Mouse (Mus musculus): ENCODE results near the gene Dld.

The Dld gene

DNA sequence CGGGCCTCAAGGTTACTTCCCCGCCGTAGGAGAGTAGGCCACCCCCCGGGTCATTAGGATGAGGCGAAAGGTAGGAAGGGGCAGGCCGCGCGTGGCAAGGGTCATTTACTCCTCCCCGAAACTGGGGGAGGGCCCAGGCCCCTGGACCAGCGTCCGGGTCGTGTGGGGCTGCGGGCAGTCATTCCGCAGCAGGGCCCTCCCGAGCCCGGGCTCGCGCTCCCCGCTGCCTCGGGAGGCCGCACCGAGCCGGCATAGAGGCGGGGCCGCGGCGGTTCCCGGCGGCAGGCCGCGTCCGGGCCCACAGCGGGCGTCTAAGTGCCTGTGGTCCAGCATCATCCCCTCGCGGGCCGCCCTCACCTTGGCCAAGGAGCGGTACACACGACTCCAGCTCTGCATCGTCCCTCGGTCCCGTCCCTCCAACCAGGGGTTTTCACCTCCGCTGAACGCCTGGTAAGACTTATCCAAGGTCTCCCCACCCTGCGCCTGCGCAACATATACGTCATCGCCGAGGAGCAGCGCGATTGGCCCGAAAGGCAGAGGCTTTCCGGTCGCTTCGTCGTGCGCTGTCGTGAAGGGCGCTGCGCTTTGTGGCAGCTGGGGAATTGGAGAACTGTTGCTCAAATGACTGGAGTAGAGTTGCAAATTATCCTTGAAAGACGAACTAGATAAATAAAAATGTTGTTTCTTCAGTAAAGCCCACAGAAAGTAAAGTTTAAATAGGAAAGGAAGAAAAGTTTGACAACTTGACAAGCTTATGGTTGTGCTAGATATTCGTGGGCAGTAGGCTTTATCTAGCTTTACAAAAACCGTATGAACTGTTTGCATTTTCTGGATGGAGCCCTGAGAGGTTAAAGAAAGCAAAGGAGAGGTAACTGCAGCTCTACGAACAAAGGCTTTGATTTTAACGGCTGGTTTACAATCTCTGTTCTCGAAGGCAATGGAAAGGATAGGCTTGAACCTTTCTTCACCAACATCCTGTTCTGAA is at the start of gene Dld:
Gene Dld (minus strand): TSS at position 510 of the 985 bp plus-strand sequence.
- DNase-seq (ENCODE audit: low spot score), result peak; percentile 98

DNA sequence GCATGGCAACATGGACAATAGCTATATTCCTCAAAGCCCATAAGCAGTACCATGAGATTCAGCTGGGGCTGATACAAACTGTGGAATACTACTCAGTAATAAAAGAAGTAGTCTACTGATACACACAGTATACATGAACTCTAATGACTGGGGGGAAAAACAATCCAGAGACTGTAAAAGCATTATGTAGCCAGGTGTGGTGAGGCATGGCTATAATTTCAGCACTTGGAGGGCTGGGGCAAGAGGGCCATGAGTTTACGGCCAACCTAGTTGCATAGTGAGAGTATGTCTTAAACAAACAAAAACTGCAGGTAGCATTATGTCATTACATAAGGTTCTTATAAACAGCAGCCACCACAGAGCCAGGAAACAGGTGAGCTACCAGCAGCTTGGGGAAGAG is 49.6 kb upstream of the Dld start:
- no peak for DNase-seq (ENCODE audit: low spot score)

DNA sequence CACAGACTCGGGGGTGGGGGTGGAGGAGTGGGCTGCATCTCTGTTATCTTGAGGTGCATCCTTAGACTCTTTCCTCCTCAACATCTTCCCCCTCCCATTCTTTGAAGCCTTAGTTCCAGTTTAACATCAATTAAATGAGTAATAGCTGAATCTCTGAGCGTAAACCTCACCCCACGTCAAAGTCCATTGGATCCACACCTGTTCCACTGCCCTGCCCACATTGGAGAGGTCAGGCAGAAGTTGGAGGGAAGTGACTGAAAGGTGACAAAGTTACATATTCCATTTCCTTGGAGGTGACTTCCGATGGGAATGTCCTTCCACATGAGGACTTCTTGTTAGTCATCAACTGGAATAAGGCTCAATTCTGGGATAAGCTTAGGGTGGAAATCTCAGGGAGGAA is 46.5 kb upstream of the Dld start:
- no peak for DNase-seq (ENCODE audit: low spot score)

DNA sequence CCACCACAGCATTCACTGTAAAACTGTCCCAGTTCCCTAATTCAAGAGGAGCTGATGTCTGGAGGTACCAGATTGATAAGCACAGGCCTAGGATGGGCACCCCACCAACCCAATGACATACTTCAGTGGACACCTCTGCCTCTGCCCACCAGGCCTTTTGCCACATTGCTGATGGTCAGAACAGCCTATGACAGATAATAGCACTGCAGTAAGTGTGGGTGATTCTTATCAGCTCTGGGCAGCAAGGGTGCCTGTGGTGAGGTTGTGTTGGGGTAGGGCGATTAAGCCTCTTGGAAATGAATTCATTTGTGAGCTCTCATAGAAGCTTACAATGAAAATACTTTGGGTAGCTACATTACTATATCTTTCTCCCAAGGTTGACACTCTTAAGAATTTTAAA is 44.6 kb upstream of the Dld start:
- DNase-seq (ENCODE audit: low spot score), result no peak

DNA sequence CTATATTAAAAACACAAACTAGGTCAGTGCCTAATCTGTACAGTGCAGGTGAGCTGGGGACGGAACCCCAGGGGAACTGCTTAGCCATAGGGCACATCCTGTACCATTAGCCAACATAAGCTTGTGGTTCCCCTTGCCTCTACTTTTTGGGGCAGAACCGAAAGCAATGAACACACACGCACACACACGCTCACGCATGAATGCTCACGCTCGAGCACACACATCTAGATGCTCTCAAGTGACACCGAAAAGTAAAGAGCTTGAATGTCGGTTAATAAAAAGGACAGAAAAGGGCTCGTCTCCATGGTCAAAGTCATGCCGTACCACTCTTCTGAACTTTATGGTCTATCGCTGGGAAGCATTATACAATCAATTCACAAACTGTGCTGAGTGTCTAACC is 40.4 kb upstream of the Dld start:
- no peak for DNase-seq (ENCODE audit: low spot score)

DNA sequence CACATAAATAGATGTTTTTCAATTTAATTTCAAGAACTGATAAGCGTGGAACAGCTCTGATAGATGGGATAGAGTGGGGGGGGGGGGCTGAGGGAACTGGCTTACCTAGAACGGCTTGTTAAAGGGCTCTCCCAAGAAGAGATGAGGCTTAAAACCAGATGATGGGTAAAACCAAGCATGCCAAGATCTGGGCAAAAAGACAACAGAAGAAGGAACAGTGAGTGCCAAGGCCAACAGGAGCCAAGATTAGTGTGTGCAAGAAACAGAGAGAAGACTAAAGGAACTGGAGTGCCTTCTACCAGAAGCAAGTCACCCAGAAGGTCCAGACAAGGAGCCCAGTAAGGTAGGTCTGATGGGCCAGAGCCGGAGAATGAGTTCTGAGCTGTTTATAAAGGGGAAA is 39.3 kb upstream of the Dld start, which contains the start of gene Slc26a3:
Gene Slc26a3 (plus strand): TSS at position 301 of the 400 bp plus-strand sequence.
- DNase-seq (ENCODE audit: low spot score), result no peak

DNA sequence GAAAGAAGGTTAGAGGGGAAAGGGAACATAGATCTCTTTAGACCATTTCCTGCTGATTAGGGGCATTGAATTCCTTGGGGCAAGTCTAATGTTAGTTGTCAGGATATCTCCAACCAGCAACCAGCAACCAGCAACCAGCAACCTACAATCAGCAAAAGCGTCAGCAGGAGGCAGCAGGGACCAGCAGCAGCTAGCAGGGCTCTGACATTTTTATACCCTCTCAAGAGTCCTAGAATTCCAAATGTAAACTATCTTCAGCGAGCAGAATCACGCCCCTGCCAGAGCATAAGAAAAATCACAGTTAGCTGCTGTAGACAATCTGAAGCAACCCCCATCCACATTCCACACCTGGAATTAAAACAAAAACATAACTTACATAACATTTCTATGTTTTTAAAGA is 36.0 kb upstream of the Dld start:
- no peak for DNase-seq (ENCODE audit: low spot score)

DNA sequence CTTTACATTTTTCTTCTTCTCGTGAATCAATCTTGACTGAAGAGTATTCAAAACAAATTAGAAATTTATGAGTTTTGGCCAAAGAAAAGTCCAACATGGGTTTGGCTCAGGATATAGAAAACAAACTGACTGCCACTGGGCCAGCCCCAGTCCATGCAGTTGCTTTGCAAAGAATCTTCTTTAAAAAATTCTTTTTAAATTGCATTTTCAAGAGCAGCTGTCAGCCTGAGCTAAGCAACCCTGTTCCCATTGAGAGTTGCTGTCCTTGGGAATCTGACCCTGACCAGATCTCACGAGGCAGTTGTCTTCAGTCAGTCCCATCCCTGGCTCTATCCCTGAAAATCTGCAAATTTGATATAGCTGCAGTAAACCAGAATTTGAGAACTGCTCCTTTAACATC is 31.2 kb upstream of the Dld start:
- DNase-seq (ENCODE audit: low spot score), result no peak

DNA sequence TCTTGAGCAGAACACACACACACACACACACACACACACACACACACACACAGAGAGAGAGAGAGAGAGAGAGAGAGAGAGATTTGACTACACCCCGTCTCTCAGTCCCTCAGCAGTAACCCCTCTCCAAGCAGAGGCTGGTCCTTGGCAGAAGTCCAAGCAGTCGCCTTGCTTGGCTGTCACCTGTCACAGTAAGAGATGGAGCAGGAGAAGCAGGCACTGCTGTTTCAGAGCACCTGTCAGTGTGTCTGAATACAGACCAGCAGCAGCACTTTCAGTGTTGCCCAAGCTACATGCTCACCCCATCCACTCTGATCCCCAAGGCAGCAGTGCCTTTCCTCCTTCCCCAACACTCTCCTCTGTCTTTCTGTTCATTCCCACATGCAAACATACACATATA is 29.6 kb upstream of the Dld start:
- DNase-seq (ENCODE audit: low spot score), result peak; percentile 49

DNA sequence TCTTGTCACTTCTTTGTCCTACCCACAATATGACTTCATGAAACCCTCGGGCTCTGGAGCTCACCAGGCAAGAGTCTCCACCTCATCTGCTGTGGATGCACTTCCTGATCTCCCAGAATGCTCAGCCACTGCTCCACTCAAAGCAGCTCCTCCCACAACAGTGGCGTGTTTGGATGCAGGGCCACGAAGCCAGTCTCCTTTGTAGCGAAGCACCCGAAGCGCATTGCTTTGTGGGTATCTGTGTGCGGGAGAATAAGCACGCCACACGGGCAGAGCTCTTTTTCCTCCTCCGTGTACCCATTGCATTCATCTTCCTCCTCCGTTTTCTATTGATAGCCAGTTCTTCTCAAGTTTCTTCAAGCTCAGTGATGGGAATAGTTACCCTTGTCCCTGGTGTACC is 26.0 kb upstream of the Dld start:
- no peak for DNase-seq (ENCODE audit: low spot score)

DNA sequence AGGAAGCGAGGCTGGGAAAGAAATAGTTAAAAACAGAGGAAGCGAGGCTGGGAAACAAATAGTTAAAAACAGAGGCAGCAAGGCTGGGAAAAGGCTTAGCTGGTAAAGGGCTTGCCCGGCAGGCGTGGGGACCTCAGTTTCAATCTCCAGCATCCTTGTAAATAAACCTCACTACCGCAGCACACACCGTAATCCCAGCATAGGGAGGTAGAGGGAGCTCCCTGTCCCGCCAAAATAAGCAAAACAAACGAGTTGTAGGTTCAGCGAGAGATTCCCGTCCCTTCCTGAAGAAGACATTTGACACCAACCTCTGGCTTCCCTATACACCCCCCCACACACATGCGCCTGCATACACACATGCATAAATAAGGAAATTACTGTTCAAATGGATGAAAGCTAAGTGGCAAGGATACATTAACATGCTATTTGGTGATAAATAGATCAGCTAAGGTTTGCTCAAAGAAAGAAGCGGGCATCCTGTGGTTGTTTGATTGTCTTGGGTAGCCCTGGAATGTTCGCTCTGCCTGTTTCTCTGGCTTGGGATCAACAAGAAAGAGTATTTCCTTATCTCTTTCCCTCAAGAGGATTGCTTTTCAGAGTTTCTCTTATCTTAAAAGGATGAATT is 25.2 kb upstream of the Dld start:
- peak; percentile 29 for DNase-seq (ENCODE audit: low spot score)

DNA sequence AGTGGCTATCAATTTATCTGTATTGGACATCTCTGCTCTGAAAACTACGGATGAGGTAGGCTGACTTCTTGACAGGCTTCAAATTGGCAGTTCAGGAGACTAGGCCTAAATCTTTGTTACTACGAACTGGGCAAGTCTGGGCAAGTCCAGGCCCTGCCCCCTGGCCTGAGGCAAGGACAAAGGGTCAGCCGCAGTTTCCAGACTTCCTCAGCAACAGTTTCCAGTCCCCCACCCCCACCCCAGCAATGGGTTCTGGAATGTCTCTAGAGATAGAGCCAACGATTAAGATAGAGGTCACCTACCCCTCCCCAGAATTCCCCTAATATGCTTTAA is 24.0 kb upstream of the Dld start:
- DNase-seq (ENCODE audit: low spot score), result no peak

DNA sequence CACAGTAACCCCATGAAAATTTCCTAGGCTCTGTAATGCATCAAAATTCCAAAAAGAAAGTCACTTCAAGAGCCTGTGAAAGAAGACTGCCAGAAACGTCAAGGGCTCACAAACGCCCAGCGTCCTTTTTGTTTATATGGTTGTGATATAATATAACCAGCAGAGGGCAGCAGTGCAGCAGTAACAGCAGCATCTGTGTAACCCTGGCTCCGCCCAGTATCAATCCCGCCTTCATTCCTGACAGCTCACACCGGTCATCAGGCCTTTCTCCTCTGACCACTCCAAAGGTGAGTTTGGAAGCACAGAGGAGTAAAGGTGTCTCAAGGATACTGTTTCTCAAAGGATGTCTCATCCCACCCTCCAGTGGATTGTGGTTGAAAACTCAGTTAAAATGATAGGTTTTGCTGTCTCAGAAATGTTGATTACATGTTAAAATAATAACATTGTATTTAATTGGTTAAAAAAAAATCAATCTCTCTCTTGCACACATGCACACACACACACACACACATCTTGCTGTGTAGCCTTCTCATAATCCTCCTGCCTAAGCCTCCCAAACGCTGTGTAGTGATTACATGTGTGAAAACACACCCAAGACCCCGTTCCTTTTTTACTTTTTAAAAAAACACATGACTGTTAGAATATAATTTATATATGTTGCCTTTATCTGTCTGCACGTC is 23.5 kb upstream of the Dld start:
- DNase-seq (ENCODE audit: low spot score), result peak; percentile 84

DNA sequence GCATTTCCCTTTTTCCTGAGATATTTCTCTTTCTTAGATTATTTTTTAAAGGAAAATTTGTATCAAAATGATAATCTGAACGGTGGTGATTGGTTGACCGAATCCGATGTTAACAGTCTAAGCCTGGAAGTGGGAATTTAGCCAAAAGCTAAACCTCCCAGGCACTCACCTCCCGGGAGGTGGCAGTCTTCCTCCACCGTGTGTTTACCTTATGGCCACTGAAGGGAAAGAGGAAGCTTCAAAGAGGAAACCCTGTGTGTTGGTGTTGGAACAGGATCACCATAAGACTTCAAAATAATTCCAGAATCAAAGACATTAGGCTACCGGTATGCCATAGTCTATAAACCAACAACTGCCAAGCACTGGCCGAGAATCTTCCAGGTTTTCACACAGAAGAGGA is 18.4 kb upstream of the Dld start:
- no peak for DNase-seq (ENCODE audit: low spot score)

DNA sequence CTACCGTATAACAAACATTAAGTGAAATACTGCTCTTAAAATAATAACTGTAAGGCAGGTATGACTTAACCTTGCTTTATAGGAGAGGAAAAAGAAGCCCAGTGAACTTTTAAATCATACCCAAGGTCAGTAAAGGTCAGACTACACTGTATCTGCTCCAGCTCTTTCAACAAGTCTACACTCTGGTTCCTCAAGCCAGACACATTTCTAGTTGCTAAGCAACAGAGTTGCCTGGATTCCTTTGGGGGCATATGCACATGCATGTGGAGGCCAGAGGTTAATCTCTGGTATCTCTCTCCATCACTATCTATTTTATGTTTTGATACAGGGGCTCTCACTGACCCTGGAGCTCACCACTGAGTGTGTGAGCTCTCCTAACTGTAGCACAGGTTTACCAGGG is 17.9 kb upstream of the Dld start:
- peak; percentile 55 for DNase-seq (ENCODE audit: low spot score)

DNA sequence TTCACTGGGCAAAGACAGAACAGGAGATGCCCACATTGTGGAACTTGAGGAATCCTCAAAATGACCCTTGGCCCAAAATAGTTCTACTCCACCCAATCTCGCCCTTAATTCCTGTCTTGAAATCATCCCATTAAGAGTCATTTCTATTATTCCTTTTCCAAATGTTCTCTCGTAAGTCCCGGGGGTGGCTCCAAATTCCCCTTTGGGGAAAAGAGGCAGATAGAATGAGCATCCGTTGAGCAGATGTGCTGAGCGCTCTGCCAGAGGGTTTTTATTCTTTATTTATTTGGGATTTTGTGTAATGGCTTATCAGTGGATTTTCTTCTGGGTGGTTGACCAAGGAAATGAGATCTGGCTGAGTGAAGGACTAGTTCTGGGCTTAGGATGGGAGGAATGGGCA is 16.5 kb upstream of the Dld start:
- no peak for DNase-seq (ENCODE audit: low spot score)

DNA sequence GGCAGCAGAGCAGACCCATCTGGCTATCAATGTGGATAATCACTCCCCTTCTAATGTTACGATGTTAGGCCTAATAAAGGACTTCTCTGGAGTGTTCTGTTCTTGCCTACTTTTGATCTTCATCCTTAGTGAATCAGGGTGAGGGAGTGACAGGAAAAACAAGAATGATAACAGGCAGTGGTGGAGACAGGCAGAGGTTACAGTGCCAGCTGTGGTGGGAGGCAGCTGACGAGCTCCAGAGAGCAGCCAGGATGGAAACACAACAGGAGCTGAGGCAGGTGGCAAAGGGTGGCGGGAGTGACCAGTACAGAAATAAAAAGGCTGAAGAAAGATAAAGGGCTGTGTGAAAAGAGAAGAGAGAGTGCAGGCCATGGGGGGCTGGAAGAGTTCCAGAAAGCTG is 15.2 kb upstream of the Dld start:
- DNase-seq (ENCODE audit: low spot score), result peak; percentile 48

DNA sequence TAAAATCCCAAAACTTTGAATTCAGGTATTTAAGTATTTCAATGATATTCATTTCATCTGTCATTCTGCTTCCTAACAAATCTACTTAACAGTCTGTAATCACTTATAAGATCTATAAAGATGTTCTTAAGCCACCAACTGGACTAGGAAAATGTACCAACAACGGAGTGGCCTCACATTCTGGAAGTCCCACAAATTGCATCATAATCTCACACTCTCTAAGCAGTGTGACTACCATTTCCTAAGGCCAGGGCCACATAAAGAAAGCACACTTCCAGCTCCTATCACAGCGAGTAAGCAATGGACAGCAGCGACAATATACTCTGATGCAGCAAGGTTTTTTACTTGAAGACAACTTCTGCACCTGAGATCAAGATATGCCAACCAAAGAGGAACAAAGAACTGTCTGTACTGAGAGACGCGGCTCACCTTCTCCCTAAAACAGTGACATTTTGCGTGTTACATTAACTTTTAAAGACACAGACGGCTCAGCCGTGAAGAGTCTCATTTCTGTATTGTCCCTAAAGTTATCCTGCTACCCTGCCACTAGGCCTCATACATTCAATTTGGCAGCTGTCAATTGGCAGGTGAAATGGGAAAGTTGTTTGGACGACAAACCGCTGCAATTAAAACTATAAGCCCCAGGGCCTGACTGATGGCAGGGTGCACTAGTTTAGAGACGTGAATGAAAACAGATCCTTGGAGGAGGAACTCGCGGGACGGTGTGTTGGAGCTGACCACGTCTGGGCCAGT is 886 bp downstream of the Dld start:
- DNase-seq (ENCODE audit: low spot score), result peak; percentile 20

DNA sequence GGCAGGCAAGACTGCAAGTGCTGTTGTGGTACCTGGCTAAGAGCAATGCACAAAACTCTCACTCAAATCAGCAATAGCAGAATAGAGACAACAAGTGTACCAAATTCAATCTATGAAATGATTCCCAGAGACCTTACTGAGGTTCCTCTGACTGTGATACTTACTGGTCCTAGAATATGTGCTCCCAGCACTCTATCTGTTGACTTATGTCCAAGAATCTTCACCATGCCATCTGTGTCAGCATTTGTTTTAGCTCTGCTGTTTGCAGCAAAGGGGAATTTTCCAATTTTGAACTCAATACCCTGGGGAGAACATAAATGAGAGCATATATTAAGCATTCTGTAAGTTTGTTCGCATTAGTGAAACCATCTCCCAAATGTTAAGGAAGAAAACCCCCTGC is 18.0 kb downstream of the Dld start:
- no peak for DNase-seq (ENCODE audit: low spot score)

DNA sequence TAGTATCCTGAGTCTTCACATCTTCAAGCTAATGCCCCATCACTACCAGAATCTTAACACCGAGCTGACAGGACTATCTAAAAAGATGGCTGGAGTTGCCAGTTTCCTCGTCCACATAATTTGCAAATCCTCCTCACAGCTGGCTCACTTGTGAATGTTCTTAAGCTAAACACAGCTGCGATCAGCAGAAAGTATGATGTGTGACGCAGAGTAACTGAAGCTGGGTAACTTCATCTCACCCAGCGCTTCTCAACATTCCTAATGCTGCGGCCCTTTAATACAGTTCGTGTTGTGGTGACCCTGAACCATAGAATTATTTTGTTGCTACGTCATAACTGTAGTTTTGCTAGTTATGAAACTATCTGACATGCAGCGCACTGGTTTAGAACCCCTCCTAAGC is 24.1 kb downstream of the Dld start:
- no peak for DNase-seq (ENCODE audit: low spot score)

DNA sequence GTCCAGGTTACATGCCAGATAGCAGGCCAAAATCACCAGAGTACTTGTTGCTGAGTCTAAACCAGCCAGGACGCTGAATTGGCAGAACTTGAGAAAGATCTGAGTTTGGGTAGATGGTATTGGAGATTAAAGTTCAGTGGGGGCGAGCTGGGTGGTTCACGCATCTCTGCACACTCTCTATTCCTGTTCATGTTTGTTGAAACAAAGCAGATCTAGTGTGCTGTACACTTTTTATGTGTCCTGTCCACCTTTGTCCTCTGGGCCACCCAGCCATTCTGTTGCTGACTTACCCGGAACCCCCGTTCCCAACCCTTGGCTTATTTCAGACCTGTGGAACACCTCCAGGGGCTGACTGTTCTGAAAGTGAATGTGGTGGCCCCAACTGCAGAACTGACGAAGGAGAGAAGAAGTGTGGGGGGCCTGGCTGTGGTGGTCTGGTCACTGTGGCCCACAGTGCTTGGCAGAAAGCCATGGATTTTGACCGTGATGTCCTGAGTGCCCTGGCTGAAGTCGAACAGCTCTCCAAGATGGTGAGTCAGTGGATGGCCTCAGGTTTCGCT is 28.0 kb downstream of the Dld start:
- no peak for DNase-seq (ENCODE audit: low spot score)

DNA sequence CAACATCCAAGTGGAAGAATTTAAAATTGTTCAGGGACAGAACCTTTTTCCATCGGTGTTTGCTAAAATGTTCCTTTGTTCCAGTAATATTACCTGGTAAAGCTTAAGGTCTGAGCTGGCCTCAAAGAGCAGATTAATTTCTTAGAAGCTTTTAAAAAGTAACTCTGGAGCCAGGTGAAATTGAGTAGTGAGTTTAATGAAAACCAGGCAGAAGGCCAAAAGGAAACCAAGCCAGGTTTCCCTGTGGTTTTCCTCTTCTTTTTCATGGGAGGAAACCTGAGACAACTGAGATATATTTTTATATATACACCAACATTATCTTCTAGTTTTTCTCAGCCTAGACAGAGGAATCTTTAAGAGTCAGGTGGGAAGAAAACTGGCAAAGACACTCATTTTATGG is 29.7 kb downstream of the Dld start:
- DNase-seq (ENCODE audit: low spot score), result no peak

All from MN1 (cell line).